Mouse (Mus musculus): ENCODE results near the gene Jmjd8. TPM values are rescaled to one million over a fixed set of nuclear protein-coding genes. Genes with fewer than 3 reads are reported as not detected.
A peak's percentile ranks its signal among the peaks of the same experiment; 100 is the strongest.

The Jmjd8 gene
- polyA plus RNA-seq, 1 experiment from 2014 or later = 36.7 TPM

GRCm38 (mm10) chr17:25843636-25844395 lies 15.1 kb downstream of the Jmjd8 start:
- ATAC-seq (ENCODE audit: extremely low read depth, insufficient number of reproducible peaks, low FRiP score, low TSS enrichment) = peak; percentile 23; the same call in 1 of the 2 replicates
- peaks cover 22% of the 10 kb centered on the region for H3K4me1 ChIP-seq
- H3K4me2 ChIP-seq = peak overlapping the region; percentile 88
- peak overlapping the region; percentile 88 for H3K27ac ChIP-seq (replicated peaks)
- H3K36me3 ChIP-seq = peaks cover 72% of the 10 kb centered on the region
- H3K4me3 ChIP-seq = peak overlapping the region; percentile 84
- no peaks in the 10 kb centered on the region for H3K9me3 ChIP-seq
- H3K27me3 ChIP-seq (replicated peaks) = no peaks in the 10 kb centered on the region
- WGBS = 1% methylated on average over 32 of the region's 38 CpGs
- H3K9ac ChIP-seq = peak overlapping the region; percentile 95

- Histone ChIP-seq H3K4me3 (peak within 1 kb of the TSS; percentile 84), H3K9ac (peak within 1 kb of the TSS; percentile 95), H3K4me2 (peak within 1 kb of the TSS; percentile 88), H3K27me3 (replicated peaks) (no peaks in the 10 kb centered on the region), H3K9me3 (no peaks in the 10 kb centered on the region), H3K27ac (replicated peaks) (peak within 1 kb of the TSS; percentile 88), H3K36me3 (peaks cover 72% of the 10 kb centered on the region), H3K4me1 (peaks cover 20% of the 10 kb centered on the region)
- peak; percentile 86; the same call in 1 of the 2 replicates for ATAC-seq (ENCODE audit: extremely low read depth, insufficient number of reproducible peaks, low FRiP score, low TSS enrichment)
- 1% methylated on average over 21 of the region's 21 CpGs for WGBS
Observed at GRCm38 (mm10) chr17:25844396-25844901, 15.8 kb downstream of the Jmjd8 start, which contains the start of gene Rhot2. TSS of gene Rhot2 (minus strand) at chr17:25844851.

GRCm38 (mm10) chr17:25860229-25860628 lies 31.6 kb downstream of the Jmjd8 start:
- H3K36me3 ChIP-seq = peaks cover 37% of the 10 kb centered on the region
- peak overlapping the region; percentile 89 for H3K9ac ChIP-seq
- ATAC-seq (ENCODE audit: extremely low read depth, insufficient number of reproducible peaks, low FRiP score, low TSS enrichment) = no peak
- H3K4me3 ChIP-seq = peak overlapping the region; percentile 74; the same call in 1 of the 2 replicates
- peak overlapping the region; percentile 94 for H3K4me2 ChIP-seq
- peaks cover 16% of the 10 kb centered on the region for H3K4me1 ChIP-seq
- WGBS = 80% methylated on average over 6 of the region's 6 CpGs
- no peak overlapping the region for H3K27ac ChIP-seq (replicated peaks)
- no peaks in the 10 kb centered on the region for H3K27me3 ChIP-seq (replicated peaks)
- no peaks in the 10 kb centered on the region for H3K9me3 ChIP-seq

- H3K4me3 ChIP-seq = peak within 1 kb of the TSS; percentile 74
Observed at GRCm38 (mm10) chr17:25860832-25861703, 32.4 kb downstream of the Jmjd8 start, which contains the start of gene Wdr90. TSS of gene Wdr90 (minus strand) at chr17:25861501.

GRCm38 (mm10) chr17:25861704-25862612 lies 33.3 kb downstream of the Jmjd8 start:
- H3K9me3 ChIP-seq = no peaks in the 10 kb centered on the region
- peaks cover 31% of the 10 kb centered on the region for H3K36me3 ChIP-seq
- H3K4me2 ChIP-seq = peak overlapping the region; percentile 94
- 10% methylated on average over 6 of the region's 6 CpGs for WGBS
- peak overlapping the region; percentile 74 for H3K4me3 ChIP-seq
- H3K9ac ChIP-seq = peak overlapping the region; percentile 89
- peaks cover 29% of the 10 kb centered on the region for H3K4me1 ChIP-seq
- H3K27me3 ChIP-seq (replicated peaks) = no peaks in the 10 kb centered on the region
- no peak for ATAC-seq (ENCODE audit: extremely low read depth, insufficient number of reproducible peaks, low FRiP score, low TSS enrichment)
- H3K27ac ChIP-seq (replicated peaks) = peak overlapping the region; percentile 75

More at GRCm38 (mm10) chr17:25860832-25861703, 32.4 kb downstream of the Jmjd8 start, which contains the start of gene Wdr90:
- peaks cover 33% of the 10 kb centered on the region for H3K36me3 ChIP-seq
- H3K27ac ChIP-seq (replicated peaks) = peak within 1 kb of the TSS; percentile 75
- WGBS = 3% methylated on average over 65 of the region's 65 CpGs
- ATAC-seq (ENCODE audit: extremely low read depth, insufficient number of reproducible peaks, low FRiP score, low TSS enrichment) = peak; percentile 75
- H3K27me3 ChIP-seq (replicated peaks) = no peaks in the 10 kb centered on the region
- H3K9me3 ChIP-seq = no peaks in the 10 kb centered on the region
- peaks cover 20% of the 10 kb centered on the region for H3K4me1 ChIP-seq
- peak within 1 kb of the TSS; percentile 94 for H3K4me2 ChIP-seq
- H3K9ac ChIP-seq = peak within 1 kb of the TSS; percentile 89

- Histone ChIP-seq H3K27me3 (replicated peaks) (no peaks in the 10 kb centered on the region), H3K9me3 (no peaks in the 10 kb centered on the region), H3K4me3 (no peak overlapping the region), H3K9ac (no peak overlapping the region), H3K4me2 (no peak overlapping the region), H3K4me1 (peaks cover 42% of the 10 kb centered on the region), H3K27ac (replicated peaks) (no peak overlapping the region), H3K36me3 (peaks cover 28% of the 10 kb centered on the region)
- WGBS = 89% methylated on average over 6 of the region's 6 CpGs
- ATAC-seq (ENCODE audit: extremely low read depth, insufficient number of reproducible peaks, low FRiP score, low TSS enrichment) = no peak
Observed at GRCm38 (mm10) chr17:25863681-25864080, 35.0 kb downstream of the Jmjd8 start.

- no peaks in the 10 kb centered on the region for H3K27me3 ChIP-seq (replicated peaks)
- no peak overlapping the region for H3K4me3 ChIP-seq
- no peaks in the 10 kb centered on the region for H3K9me3 ChIP-seq
- ATAC-seq (ENCODE audit: extremely low read depth, insufficient number of reproducible peaks, low FRiP score, low TSS enrichment) = no peak
- no peak overlapping the region for H3K27ac ChIP-seq (replicated peaks)
- H3K36me3 ChIP-seq = peaks cover 28% of the 10 kb centered on the region
- H3K4me2 ChIP-seq = no peak overlapping the region
- H3K9ac ChIP-seq = no peak overlapping the region
- WGBS = 89% methylated on average over 14 of the region's 14 CpGs
- peaks cover 47% of the 10 kb centered on the region for H3K4me1 ChIP-seq
Observed at GRCm38 (mm10) chr17:25864311-25864710, 35.6 kb downstream of the Jmjd8 start.

GRCm38 (mm10) chr17:25865288-25865687 lies 36.6 kb downstream of the Jmjd8 start:
- Histone ChIP-seq H3K9me3 (no peaks in the 10 kb centered on the region), H3K4me2 (no peak overlapping the region), H3K27me3 (replicated peaks) (no peaks in the 10 kb centered on the region), H3K27ac (replicated peaks) (no peak overlapping the region), H3K9ac (0 out of 2 replicates have a peak overlapping the region, but pooled peaks have one; percentile 1), H3K4me3 (no peak overlapping the region), H3K4me1 (peaks cover 47% of the 10 kb centered on the region), H3K36me3 (peaks cover 28% of the 10 kb centered on the region)
- 87% methylated on average over 11 of the region's 11 CpGs for WGBS
- ATAC-seq (ENCODE audit: extremely low read depth, insufficient number of reproducible peaks, low FRiP score, low TSS enrichment) = no peak

GRCm38 (mm10) chr17:25866172-25866571 lies 37.5 kb downstream of the Jmjd8 start:
- Histone ChIP-seq H3K4me1 (peaks cover 39% of the 10 kb centered on the region), H3K36me3 (peaks cover 28% of the 10 kb centered on the region), H3K4me2 (peak overlapping the region; percentile 77), H3K27me3 (replicated peaks) (no peaks in the 10 kb centered on the region), H3K4me3 (peak overlapping the region; percentile 76), H3K27ac (replicated peaks) (no peak overlapping the region), H3K9me3 (no peaks in the 10 kb centered on the region), H3K9ac (peak overlapping the region; percentile 93; the same call in 1 of the 2 replicates)
- 95% methylated on average over 3 of the region's 3 CpGs for WGBS
- ATAC-seq (ENCODE audit: extremely low read depth, insufficient number of reproducible peaks, low FRiP score, low TSS enrichment) = no peak

- H3K27ac ChIP-seq (replicated peaks) = peak overlapping the region; percentile 93
- H3K9me3 ChIP-seq = no peaks in the 10 kb centered on the region
- H3K9ac ChIP-seq = peak overlapping the region; percentile 93
- H3K4me1 ChIP-seq = peaks cover 31% of the 10 kb centered on the region
- H3K27me3 ChIP-seq (replicated peaks) = no peaks in the 10 kb centered on the region
- ATAC-seq (ENCODE audit: extremely low read depth, insufficient number of reproducible peaks, low FRiP score, low TSS enrichment) = no peak
- peaks cover 28% of the 10 kb centered on the region for H3K36me3 ChIP-seq
- 12% methylated on average over 7 of the region's 7 CpGs for WGBS
- H3K4me3 ChIP-seq = peak overlapping the region; percentile 76
- peak overlapping the region; percentile 77 for H3K4me2 ChIP-seq
Observed at GRCm38 (mm10) chr17:25867509-25867835, 38.8 kb downstream of the Jmjd8 start.
